Mouse (Mus musculus) liver, embryonic 15.5 days (tissue): ENCODE data around the gene Nlrp5. TPM values are rescaled to one million over a fixed set of nuclear protein-coding genes. Genes with fewer than 3 reads are reported as not detected.
"Not testable (repeated sequence)": the region's sequence is repeated elsewhere in the genome, so short reads cannot be mapped to it uniquely, and the experiment has no call there.

Experiments used
- ATAC-seq: fragments of 200-750 bp; cut with Nextera tagmentation; 2 replicates; pipeline ENCODE4 v1.8.0; 2017; ENCODE audit warnings: moderate number of reproducible peaks, mild to moderate bottlenecking, moderate library complexity; ENCODE audit not compliant: insufficient read depth
- H3K27ac ChIP-seq: fragments of 300-500 bp; sonication (generic); replicated peaks from 2 replicates; pipeline ENCODE4 v1.5.1; 2015; ENCODE audit warnings: mild to moderate bottlenecking, inconsistent platforms
- H3K27me3 ChIP-seq: fragments of 300-500 bp; sonication (generic); 2 replicates; pipeline ENCODE4 v1.6.1; 2015; ENCODE audit warnings: mild to moderate bottlenecking, inconsistent platforms
- H3K36me3 ChIP-seq: fragments of 300-500 bp; sonication (generic); replicated peaks from 2 replicates; pipeline ENCODE4 v1.6.1; 2015; ENCODE audit warnings: moderate library complexity, mild to moderate bottlenecking, inconsistent platforms
- H3K4me1 ChIP-seq: fragments of 300-500 bp; sonication (generic); replicated peaks from 2 replicates; pipeline ENCODE4 v1.6.1; 2015; ENCODE audit warnings: inconsistent platforms
- H3K4me2 ChIP-seq: fragments of 300-500 bp; sonication (generic); 2 replicates; pipeline ENCODE4 v1.6.1; 2015; ENCODE audit warnings: moderate library complexity, mild to moderate bottlenecking, inconsistent platforms
- H3K4me3 ChIP-seq: fragments of 300-500 bp; sonication (generic); replicated peaks from 2 replicates; pipeline ENCODE4 v1.5.1; 2015; ENCODE audit warnings: mild to moderate bottlenecking, inconsistent platforms
- H3K9ac ChIP-seq: fragments of 300-500 bp; sonication (generic); 2 replicates; pipeline ENCODE4 v1.6.1; 2015; ENCODE audit warnings: moderate library complexity, mild to moderate bottlenecking, inconsistent platforms
- H3K9me3 ChIP-seq: fragments of 300-500 bp; sonication (generic); replicated peaks from 2 replicates; pipeline ENCODE4 v1.6.1; 2016; ENCODE audit warnings: inconsistent platforms
- WGBS: fragments of 180-500 bp; shearing (Covaris S2); methylation state at CpG from one replicate; pipeline ENCODE4 v1.1.7; 2015; ENCODE audit warnings: mixed read lengths; ENCODE audit not compliant: insufficient replicate concordance; 5-methylcytosine and 5-hydroxymethylcytosine counted together
- microRNA-seq: library from miRNA; unstranded; fragments of <30 nt; microRNA quantifications from one replicate; pipeline ENCODE4, GENCODE M21; 2016
- polyA plus RNA-seq: library from polyadenylated mRNA; unstranded; fragments of >200 nt; fragmentation: Nextera tagmentation; extraction: Ambion mirVana; gene quantifications from 2 replicates; pipeline ENCODE4 v1.2.1, GENCODE M21; 2015

The Nlrp5 gene
- not detected in 2 replicates for polyA plus RNA-seq

DNA sequence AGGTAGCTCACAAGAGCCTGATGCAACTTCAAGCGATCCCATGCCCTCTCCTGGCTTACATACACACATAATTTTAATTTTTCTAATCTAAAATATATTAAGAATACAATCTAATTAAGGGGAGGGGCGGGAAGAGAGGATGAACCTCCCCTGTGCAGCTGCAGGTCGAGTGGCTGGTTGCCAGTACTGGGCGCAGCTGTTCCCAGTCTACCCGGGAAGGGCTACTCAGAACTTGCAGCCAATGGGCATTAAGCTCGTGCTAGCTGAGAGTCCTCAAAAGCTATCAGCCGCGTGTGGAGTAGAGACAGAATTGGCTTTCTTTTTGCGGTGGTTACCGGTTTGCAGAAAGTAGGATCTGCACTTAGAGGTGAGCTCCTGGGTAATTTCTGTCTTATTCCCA, at the start of gene Nlrp5:
TSS of gene Nlrp5 (plus strand) at position 301 of the 400 bp plus-strand sequence.
- Histone ChIP-seq H3K4me2 (no peak within 1 kb of the TSS), H3K4me3 (no peak within 1 kb of the TSS), H3K4me1 (no peaks in the 10 kb centered on the region), H3K36me3 (no peaks in the 10 kb centered on the region), H3K27me3 (no peaks in the 10 kb centered on the region), H3K27ac (no peak within 1 kb of the TSS), H3K9ac (no peak within 1 kb of the TSS), H3K9me3 (no peaks in the 10 kb centered on the region)
- WGBS = 48% methylated on average over 10 of the region's 10 CpGs
- no peak for ATAC-seq

DNA sequence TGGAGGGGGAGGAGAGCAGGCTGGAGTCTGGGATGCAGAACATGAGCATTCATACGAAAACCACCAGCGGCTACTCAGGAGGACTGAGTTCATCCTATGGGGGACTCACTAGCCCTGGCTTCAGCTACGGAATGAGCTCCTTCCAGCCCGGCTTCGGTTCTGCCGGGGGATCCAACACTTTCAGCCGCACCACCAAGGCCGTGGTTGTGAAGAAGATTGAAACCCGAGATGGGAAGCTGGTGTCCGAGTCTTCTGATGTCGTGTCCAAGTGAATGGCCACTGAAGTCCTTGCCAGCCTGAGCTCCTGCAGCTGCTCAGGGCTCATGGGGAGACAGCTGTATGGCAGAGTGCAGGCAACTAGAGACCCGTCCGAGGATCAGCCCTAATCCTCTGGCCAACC, 27.4 kb upstream of the Nlrp5 start:
- H3K4me3 ChIP-seq, H3K27me3 ChIP-seq, H3K9ac ChIP-seq, H3K36me3 ChIP-seq, H3K9me3 ChIP-seq, H3K4me2 ChIP-seq, H3K27ac ChIP-seq, ATAC-seq, H3K4me1 ChIP-seq: not testable (repeated sequence)
- WGBS = 64% methylated on average over 13 of the region's 13 CpGs

DNA sequence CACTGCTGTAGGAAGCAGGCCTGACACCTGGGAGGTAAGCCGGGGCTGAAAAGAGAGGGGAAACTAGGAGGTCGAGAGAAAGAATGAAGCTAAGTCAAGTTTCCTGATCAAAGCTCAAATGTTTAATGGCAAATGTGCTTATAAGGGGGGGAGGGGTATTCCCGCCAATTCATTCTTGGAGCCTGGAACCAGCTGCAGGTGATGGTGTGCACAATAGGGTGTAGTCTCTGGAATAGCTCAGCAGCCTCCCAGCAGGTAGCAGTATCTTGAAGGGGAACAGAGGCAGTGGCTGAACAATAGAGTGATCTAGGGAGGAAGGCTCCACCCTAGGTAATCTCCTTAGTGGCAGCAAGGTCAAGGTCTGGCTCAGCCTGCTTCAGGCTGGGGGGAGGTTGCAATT, 84.5 kb downstream of the Nlrp5 start:
- H3K4me3 ChIP-seq, H3K9me3 ChIP-seq, H3K9ac ChIP-seq, H3K4me1 ChIP-seq, H3K4me2 ChIP-seq, ATAC-seq, H3K36me3 ChIP-seq, H3K27me3 ChIP-seq, H3K27ac ChIP-seq: not testable (repeated sequence)
- 41% methylated on average over 3 of the region's 3 CpGs for WGBS

DNA sequence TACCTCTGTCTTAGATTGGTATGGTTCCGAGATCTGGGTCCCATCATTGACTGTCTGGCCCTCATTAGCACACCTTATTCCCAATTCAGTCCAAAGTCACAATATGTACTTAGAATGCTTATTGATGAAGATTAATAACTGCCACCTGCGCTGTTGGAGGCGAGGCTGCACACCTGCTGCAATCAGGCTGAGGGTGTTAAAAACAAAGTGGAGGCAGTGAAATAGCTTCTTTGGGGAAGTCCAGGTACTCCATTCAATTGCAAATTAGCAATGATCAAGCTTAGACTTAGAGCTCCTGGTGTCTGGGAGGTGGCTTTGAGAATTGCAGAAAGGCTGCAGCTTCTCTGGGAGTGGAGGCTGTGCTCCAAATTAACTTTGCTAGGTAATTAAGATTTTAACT, 85.1 kb downstream of the Nlrp5 start:
- WGBS = 37% methylated on average over 3 of the region's 3 CpGs
- not testable (repeated sequence) for H3K4me2 ChIP-seq, H3K27me3 ChIP-seq, H3K9ac ChIP-seq, H3K4me3 ChIP-seq, H3K27ac ChIP-seq, ATAC-seq, H3K9me3 ChIP-seq, H3K4me1 ChIP-seq, H3K36me3 ChIP-seq

DNA sequence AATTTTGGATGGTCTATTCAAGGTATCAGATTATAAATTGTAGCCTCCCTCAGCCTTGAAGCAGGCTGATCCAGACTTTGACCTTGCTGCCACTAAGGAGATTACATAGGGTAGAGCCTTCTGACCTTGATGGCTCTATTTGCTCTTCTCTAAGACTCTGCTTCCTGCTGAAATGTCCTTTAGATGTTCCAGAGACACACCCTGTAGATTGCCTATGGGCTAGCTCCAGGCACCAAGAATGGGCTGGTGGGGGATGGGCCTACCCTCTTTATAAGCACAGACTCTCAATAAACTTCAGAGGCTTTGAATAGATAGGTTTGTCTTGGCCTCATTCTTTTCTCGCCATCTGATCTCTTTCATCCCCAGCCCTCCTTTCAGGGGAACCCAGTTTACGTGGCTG, 87.2 kb downstream of the Nlrp5 start:
- WGBS = 41% methylated on average over 2 of the region's 2 CpGs
- not testable (repeated sequence) for ATAC-seq

More for the DNA sequence above, 87.2 kb downstream of the Nlrp5 start:
- not testable (repeated sequence) for H3K9me3 ChIP-seq, H3K9ac ChIP-seq, H3K4me3 ChIP-seq, H3K36me3 ChIP-seq, H3K4me1 ChIP-seq, H3K27me3 ChIP-seq, H3K27ac ChIP-seq, H3K4me2 ChIP-seq

Small RNA genes lying within 50 kb of the gene (microRNA-seq; reads per million reads assigned to microRNA genes)
- not detected for gene Gm25196

Other genes starting within 250 kb of the Nlrp5 start
- gene Gm10662, start 241.4 kb upstream of the Nlrp5 start, polyA plus RNA-seq = not detected in 2 replicates
- not detected in 2 replicates for gene Vmn1r165, start 168.6 kb upstream of the Nlrp5 start, polyA plus RNA-seq
- not detected in 2 replicates for gene Vmn1r166, start 134.2 kb upstream of the Nlrp5 start, polyA plus RNA-seq
- not detected in 2 replicates for gene Gm6902, start 107.0 kb upstream of the Nlrp5 start, polyA plus RNA-seq
- not detected in 2 replicates for gene Nlrp4e, start 84.7 kb upstream of the Nlrp5 start, polyA plus RNA-seq
- not detected in 2 replicates for gene Vmn1r167, start 121.3 kb downstream of the Nlrp5 start, polyA plus RNA-seq
- not detected in 2 replicates for gene Vmn1r168, start 153.8 kb downstream of the Nlrp5 start, polyA plus RNA-seq
- gene Vmn1r169, start 189.6 kb downstream of the Nlrp5 start, polyA plus RNA-seq = not detected in 2 replicates
- gene Vmn1r170, start 220.3 kb downstream of the Nlrp5 start, polyA plus RNA-seq = not detected in 2 replicates
- not detected in 2 replicates for gene Vmn1r171, start 244.8 kb downstream of the Nlrp5 start, polyA plus RNA-seq